Mouse (Mus musculus) layer of hippocampus, adult 9-11 months (tissue): ENCODE data around the gene Pcsk2.
A peak's percentile ranks its signal among the peaks of the same experiment; 100 is the strongest.

ENCODE experiments used
- DNase-seq: peaks from one replicate; pipeline ENCODE4 v3.0.0; 2022

The Pcsk2 gene

DNA sequence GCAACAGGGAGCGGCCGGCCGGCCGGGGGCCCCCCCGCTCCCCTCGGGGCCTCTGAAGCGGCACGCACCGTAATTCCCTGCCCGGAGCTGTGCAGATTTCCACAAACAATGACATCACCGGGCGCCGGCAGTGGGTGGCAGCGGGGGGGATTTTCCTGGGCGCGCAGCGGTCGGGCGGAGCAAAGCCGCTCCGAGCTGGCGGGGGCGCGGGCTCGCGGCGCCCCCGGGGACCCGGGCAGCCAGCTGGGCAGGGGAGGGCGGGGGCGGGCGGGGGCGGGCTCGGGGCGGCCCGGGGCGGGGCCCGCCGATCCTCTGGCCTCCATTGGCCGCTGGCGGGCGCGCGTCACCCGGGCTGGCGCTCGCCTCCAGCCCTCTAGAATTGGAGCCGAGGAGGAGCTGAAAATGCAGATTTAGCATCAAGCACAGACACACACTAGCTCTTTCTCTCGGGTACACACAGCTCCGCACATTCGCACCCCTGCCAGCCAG is at the start of gene Pcsk2:
Gene Pcsk2, plus strand, starts transcription at position 399 of the 489 bp plus-strand sequence.
- peak; percentile 86 for DNase-seq

DNA sequence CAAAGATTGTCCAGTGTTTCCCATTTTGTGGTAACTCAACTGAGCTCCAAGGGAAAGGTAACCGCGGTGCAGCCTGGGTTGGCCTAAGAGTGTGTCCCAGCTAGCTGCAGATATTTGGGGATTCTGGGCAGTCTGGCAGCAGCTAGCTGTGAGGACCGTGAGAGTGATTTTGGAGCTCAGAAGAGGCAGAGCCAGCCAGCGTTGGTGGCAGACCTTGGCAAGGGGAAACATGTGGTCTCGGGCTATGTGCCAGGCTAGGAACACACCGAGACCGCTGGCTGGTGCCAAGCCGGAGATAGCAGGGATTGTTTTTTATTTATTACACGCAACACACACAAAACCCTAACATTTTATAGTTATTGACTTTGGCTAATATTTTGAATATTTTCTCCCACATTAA is 45.1 kb upstream of the Pcsk2 start:
- DNase-seq, result no peak

DNA sequence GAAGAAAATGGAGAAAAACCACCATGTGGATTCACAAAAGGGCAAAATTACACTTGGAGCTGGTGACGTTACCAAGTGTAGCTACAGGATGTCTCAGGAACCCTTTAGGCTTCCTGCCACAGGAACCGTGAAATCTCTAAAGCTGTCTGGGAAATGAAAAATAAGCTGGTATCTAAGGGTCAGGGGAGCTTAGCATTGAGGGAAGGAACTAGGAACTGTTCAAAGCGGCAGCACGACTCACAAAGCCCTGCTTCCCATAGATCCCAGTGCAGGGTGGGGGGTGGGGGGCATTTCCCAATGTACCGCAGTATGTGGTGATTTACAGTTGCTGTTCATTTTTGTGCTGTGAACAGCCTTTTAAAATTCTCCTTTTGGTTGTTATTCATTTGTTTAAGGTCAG is 44.2 kb upstream of the Pcsk2 start:
- no peak for DNase-seq

DNA sequence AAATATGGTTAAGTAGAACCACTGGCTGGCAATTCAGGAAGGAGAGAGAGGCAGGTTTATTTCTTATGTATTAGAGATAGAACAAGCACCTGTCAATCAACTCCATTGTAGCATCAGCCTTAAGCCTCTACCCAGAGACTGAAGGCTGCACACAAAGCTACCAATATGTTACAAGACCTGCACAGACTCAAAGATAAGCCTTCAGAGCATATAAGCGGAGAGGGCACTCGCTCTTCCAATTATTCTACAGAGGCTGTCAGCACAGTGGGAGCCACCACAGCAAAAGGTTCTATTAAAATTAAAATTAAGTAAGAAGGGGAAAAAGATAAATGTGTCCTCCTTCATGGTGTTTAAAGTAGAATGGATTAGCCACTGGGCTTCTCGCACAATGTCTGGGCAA is 43.8 kb upstream of the Pcsk2 start:
- no peak for DNase-seq

DNA sequence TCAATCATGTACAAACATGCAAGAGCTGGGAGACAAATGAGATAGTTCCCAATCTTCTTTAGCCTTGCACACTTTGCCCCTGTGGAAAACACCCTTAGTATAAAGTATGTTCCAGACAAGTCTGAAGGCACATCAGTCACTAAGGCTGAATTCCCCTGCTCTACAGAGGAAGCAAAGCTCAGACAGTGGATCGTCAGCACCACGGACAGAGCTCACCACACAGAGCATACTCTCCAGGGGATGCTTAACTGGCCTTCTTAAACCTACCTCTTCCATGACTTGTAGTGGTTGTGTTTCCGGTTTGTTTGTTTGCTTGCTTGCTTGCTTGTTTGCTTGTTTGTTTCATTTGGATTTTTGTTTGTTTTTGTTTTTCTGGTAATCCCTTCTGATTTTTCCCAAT is 9.5 kb upstream of the Pcsk2 start:
- no peak for DNase-seq

DNA sequence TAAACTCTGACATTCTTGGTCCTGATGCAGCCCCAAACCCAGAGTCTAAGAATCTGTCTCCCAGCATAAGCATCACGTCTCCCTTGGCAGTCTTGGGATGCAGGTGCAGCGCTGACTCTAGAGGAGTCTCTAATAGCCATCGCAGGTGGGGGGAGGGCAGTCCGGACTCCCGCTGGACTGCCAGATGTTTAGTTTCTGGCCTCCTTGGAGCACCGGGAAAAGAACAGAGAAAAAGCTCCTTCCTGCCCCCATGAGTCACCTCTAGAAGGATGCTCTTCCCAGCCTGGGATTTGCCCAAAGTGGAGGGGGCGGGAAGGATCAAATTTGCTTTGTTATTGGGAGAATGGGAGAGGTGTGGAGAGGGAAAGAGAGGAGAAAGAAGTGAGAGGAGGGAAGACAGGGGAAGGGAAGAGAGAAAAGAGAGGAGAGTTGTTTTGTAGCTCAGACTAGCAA is 631 bp upstream of the Pcsk2 start:
- peak; percentile 14 for DNase-seq

DNA sequence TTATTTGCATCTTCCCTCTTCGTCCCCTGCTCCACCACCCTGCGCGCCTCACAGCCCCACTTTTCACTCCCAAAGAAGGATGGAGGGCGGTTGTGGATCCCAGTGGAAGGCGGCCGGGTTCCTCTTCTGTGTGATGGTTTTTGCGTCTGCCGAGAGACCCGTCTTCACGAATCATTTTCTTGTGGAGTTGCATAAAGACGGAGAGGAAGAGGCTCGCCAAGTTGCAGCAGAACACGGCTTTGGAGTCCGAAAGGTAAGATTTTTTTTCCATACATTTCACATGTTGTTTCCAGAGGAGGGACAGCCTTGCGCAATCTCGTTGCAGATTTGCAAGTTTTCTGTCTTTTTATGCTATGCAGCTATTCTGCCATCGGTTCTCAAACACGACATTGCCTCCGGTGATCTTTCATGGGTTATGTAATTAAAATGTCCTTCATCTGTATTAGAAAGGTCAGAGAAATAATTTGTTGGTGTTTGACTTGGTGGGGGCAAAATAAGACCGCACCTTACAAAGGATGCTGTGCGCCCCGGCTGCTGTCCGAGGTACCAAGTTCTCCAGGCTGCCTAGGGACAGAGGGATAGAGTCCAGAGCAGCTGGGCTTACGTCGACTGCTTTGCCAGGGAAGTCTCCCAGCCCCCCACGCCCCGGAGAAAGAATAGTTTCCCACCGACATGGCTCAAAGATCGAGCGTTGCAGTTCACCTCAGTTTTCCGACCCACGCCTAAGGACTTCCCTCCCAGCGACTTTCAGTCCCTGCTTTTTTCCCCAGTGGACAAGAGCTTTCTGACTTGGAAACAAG is 656 bp downstream of the Pcsk2 start:
- DNase-seq, result peak; percentile 13

DNA sequence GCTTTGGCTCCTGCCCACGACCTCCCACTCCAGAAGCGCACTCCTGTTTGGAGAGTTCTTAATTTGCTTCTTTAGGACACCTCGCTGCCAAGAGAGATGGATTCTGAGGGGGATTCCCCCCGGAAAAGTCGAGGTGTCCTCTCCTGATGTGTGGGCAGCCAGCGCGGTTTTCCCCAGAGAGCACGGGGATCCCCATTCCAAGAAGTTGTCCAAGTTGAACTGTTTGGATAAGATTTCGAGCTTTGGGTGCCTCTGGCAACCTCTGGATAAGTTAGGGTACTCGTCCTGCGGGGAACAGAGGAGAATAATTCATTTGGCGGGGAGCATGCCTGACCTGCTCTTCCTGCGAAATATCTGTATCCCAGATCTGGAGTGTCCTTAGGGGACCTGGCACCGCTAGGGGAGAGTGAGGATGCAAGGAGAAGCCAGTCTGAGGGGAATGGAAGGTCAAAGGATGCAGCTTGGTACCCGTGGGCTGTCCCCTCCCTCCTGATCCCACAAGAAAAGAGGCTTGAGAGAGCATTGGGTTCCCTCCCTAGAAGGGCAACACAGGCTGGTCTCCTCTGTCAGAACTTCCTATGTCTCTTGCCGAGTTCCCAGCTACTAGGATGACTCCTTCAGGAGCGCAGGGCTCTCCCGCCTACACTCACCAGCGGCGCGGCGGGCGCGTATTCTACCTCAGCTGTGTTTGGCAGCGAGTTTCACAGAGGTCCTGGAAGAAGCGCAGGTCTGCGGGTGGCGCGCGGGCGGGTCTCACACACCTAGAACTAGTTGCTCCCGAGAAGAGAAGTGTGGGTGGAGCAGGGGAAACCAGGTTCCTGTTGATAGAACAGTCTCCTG is 1.5 kb downstream of the Pcsk2 start:
- peak; percentile 38 for DNase-seq

DNA sequence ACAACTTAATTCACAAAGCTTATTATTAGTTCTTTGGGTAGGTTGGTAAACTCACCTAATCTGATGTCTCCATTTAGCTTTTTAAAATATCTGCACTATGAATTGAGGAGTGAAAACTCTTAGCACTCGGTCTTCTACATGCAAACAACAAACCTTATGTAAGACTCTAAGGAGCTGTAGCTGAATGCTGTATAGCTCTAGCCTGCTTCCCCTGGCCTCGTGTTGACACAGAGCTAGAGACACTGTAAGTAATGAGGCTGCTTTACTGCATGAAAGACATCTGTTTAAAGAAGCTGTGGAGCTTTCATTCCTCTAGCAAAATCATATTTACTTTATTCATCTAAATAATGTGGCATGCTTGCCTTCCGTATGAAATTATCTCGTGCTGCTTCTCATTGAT is 14.4 kb downstream of the Pcsk2 start:
- DNase-seq, result no peak

DNA sequence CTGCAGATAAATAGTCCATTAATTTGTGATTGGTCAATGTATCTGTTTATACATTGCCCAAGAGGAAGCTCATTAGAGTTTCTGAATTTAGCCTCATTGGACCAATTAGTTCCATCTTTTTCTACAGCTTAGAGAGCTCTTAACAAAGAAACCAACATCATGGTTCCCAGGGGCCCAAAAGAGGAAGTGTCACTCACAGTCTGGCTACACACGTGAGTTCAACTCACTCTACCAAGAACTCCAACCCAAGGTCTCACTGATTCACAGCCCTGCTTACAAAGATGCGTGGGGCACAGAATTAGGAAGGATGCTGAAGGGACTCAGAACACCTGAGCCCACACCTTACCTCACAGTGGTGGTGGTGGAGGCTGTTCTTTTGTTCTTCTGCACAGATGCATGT is 19.1 kb downstream of the Pcsk2 start:
- DNase-seq, result no peak

DNA sequence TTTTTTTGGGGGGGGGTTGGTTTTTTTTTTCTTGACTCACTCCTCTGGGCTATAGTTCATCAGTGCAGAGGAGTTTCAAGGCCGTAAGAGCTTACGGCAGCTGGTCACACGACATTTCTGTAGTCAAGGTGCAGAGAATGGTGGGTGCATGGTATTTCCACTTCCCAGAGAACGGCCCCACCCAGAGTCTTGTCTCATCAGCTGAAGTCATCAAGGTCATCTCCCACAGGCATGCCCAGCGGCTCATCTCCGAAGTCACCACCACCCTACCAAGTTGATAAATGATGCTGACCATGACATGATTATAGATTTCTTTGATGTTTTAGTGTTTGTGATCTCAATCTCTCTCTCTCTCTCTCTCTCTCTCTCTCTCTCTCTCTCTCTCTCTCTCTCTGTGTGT is 20.0 kb downstream of the Pcsk2 start:
- no peak for DNase-seq

DNA sequence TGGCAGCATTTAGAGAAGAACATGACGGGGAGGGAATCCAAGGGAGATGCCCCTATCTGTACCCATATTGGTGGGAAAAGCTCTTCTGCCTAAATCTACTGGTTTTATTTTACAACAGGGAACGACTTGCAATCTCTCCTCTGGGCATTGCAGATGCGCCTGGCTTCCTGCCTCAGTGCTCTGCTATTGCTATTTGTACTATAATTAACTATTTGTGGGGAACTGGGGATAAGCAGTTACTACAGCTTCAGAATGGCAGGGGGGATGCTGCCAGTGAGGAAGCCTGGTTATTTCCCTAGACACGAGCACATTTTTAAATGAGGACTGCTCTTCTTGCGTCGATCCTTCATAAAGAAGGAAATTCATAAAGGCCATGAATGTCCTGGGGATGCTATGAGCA is 39.4 kb downstream of the Pcsk2 start:
- DNase-seq, result no peak

DNA sequence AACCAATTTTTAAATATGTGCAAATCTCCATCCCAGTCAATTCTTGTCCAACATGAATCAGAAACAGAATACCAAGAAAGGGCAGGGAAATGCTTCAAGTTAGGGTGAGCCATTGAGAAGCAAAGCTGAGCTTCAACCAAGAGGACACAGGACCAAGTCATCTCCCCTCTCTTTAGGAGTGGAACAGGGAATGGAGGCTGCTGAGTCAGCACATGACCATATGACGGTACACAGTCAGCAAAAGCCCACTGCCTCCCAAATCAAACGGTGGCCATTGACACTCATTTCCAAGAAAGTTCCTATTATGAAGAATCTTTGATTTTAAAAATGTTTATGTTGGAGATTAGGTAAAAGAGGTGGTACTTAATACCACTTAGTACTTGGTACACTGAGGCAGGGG is 44.4 kb downstream of the Pcsk2 start:
- no peak for DNase-seq

DNA sequence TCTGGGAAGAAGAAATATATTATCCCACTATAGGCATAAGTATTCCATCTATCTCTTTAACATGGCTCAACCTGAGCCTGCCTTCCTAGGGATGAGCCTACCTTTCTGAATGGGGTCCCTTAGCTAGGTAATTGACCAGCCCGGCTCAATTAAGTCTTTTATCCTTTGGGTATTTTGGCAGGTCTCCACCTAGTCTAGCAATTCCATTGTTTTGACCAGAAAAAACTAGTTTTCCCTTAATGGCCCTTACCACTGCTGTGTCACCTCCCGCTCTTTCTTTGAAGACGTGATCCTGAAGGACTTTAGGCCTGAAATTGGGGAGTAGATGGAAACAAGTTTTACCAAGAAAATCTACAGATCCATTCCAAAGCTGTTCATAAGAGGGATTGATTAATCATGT is 57.1 kb downstream of the Pcsk2 start:
- no peak for DNase-seq

DNA sequence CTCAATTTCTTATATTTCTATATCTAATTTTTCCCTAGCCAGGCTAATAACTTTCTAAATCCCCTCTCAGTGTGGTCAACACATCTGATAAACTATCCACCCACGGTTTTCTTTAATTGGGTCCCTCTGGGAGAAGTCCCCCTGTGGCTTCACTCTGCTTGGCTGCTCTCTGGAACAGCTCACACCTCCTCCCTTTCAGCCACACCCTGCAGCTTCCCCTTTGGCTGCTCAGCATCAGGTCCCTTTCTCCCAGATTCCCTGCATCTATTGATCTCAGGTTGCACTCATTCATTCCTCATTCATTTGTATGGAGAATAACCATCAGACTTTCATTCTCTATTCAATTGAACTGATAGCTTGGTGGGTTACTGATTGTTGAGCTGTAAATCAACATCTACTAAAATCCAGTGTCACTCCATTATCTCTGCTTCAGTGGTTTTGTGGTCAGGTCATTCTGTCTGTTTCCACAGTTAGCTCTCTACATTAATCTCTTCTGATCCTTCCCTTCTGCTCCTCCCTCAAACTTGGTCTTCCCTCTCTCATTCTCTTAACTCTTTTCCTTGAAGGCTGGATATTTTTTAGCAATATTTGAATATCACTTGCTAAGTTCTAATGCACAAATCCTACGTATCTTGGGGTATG is 58.0 kb downstream of the Pcsk2 start:
- DNase-seq, result no peak

DNA sequence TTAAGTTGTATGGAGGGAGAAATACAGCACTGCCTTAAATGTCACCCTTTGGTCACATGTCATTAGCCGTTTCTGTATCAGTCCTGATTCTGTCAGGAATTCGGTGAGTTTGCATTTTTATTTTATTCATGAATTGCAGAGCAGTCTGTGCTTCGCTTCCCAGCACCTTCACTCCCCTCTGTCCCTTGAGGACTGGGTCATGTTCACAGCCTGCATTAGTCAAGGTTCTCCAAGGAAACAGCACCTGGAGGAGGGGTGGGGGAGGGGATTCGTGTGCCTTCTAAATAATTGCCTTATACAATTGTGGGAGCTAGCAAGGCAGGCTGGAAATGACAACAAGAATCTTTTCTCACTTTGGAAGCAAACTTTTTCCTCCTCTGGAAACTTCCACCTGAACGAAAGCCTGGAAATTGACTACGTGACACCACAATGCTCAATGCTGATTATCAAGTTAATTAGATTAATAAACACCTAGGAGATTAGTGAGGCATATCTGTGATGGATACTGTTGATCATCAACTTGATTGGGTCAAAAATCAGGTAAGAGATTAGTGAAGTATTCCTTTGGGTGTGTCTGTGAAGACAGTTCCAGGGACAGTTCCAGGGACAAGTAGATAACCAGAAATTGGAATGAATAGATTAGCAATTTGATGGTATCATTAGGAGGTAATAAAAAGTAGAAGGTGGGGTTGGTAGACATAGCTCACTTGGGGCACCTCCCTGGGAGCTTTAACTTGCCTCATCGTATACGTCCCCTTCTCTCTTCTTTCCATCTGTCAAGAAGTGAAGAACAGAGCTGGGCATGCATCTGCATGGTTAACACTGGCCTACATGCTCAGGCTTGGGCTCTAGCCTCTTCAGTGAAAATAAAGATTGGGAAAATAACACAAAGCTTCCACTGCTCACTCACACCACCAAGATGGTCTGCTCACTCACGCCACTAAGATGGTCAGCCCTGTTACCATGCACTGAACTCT is 64.7 kb downstream of the Pcsk2 start:
- no peak for DNase-seq

DNA sequence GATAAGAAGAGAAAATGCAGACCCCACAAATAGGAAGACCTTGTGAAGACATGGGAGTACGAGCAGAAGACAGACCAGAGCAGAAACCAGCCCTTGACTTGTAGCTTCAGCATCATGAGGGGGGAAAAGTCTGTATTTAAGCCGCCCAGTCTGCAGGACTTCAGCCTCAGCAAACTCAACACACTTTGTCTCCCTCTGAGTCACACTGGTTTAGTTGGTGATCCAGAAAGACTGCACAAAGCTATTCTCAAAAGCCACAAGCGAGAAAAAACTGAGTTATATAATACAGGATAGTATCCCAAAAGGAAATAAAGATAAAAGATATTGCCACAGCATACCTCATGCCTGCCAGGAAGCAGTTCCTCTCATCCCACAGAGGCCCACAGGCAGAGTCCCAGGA is 67.5 kb downstream of the Pcsk2 start:
- DNase-seq, result no peak

DNA sequence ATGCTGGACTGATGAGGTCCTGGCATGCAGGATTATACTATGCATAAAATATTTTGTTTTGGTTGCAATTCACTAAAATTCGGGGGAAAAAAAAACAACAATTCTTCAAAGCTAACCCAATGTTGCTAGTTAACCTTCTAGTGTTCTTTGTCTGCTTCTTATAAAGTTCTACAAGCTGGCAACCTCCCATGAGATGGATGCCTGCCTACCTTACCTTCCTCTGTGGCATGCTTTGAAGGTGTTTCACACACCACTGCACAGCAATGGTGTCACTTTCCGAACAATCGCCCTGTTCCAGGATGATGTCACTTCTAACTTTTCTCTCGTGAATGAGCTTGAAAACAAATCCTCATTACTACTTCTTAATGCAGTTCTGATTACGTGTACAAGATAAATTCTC is 68.8 kb downstream of the Pcsk2 start:
- DNase-seq, result no peak

DNA sequence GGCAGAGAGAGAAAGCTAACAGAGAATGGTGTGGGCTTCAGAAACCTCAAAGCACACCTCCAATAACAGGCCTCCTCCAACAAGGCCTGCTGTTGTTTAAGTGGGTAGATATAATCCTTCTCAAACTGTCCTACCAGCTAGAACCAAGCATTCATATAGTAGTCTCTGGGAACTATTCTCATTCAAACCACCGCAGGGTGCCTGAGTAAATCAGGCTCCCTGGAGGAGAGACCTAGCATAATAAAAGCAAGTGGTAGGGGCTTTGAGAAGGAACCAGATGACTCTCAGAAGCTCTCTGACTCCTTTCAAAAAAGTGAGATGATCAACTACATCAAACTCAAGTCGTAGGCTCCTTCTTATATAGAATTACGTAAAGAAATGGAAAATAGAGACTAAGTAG is 75.0 kb downstream of the Pcsk2 start:
- no peak for DNase-seq

DNA sequence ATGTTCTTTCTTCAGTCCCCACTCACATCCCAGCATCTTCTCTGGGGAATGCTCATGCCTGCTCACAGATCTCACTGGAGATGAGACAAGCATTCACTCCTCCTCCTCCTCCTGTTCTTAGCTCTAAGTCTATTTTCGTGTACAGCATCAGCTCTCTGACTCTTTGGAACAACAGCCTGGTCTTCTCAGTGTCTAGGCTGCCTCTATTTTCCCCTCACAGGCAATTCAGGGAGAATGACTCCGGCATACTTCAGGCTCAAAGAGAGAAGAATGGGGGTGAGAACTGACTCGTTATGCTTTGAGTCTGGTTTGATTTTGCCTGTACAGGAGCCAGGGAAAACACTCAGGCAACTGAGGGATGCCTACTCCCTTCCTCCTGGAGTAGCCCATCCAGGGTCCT is 78.0 kb downstream of the Pcsk2 start:
- DNase-seq, result peak; percentile 40

DNA sequence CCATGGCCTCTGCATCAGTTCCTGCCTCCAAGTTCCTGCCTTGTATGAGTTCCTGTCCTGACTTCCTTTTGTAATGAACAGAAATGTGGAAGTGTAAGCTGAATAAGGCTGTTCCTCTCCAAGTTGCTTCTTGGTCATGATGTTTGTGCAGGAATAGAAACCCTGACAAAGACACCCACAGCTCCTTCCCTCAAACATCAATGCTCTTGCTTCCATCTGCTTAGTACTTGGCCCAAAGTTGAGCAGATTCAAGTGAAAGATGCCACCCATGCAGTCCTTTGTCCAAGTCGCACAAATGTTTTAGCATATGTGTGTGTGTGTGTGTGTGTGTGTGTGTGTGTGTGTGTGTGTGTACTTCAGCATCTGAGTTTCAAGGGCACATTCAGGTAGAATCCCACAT is 97.3 kb downstream of the Pcsk2 start:
- DNase-seq, result no peak

DNA sequence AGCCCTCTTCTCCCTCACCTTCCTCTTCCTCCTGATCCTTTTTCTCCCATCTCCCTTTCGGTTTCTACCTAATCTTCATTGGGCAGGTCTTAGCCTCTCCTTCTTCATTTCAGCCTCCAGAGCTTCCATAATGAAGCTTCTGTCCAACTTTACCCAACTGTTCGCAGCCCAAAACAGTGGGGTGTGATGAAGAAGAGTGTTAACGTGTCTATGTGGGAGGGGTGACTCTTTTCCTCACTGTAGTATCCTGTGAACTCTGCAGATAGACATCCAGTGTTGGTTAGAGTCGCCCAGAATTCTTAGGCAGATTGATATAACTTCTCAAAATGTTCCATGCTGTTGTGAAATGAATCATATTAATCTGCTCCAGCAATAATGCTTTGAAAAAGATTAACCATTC is 98.4 kb downstream of the Pcsk2 start:
- DNase-seq, result no peak
